Mouse (Mus musculus) olfactory bulb, adult 2 months (tissue): ENCODE results near the gene Ruvbl1.

Source experiments
- CTCF ChIP-seq: fragments of 200-500 bp; IDR thresholded peaks from 2 replicates; pipeline ENCODE4 v1.5.1; 2012; ENCODE audit warnings: low read depth, mild to moderate bottlenecking, low read length, moderate library complexity; ENCODE audit not compliant: insufficient read depth
- POLR2A ChIP-seq: fragments of 200-500 bp; IDR thresholded peaks from 2 replicates; pipeline ENCODE4 v1.6.1; 2012; ENCODE audit warnings: mild to moderate bottlenecking, low read depth, low read length, moderate library complexity; ENCODE audit not compliant: insufficient read depth

GRCm38 (mm10) chr6:88513984-88514383 is 48.8 kb downstream of the Ruvbl1 start:
- no peak for TF ChIP-seq CTCF
- no peak for TF ChIP-seq POLR2A
